In genomic region chr2:144268446-144269305, GRCm38 (mm10) we compare ENCODE assay signal across 8 mouse cellular contexts. TPM values are rescaled to one million over a fixed set of nuclear protein-coding genes. Genes with fewer than 3 reads are reported as not detected.
DNase-seq lines count a peak whose midpoint lies in the region; ATAC-seq lines count a peak whose summit lies in the region.
"Had no signal": no experiment of that assay in that cellular context is flagged by ENCODE, and none has a peak within 500 bp of the region (broad histone marks: within the 10 kb centered on the region; RNA-seq: fewer than 3 reads in every experiment).

No protein-coding gene starts in this region.

- peaks cover 27% of the 10 kb centered on the region for H3K36me3 ChIP-seq in megakaryocyte, embryonic 14.5 days (replicated peaks; ENCODE audit: low read length)
- no peaks in the 10 kb centered on the region for H3K36me3 ChIP-seq in forebrain, embryonic 12.5 days (replicated peaks)
- H3K36me3 ChIP-seq in liver, embryonic 11.5 days (ENCODE audit: control insufficient read depth, insufficient read depth, low read length), result peaks cover 11% of the 10 kb centered on the region; the same call in 1 of the 2 replicates

- H3K27ac ChIP-seq in forebrain, embryonic 12.5 days, result no peak overlapping the region
- H3K27ac ChIP-seq in liver, embryonic 11.5 days (ENCODE audit: low read depth, low read length), result peak overlapping the region; percentile 93; the same call in 1 of the 2 replicates

- H3K4me2 ChIP-seq in forebrain, embryonic 12.5 days, result peak overlapping the region; percentile 60
- peak overlapping the region; percentile 89 for H3K4me2 ChIP-seq in liver, embryonic 11.5 days

- peaks cover 72% of the 10 kb centered on the region for H3K4me1 ChIP-seq in megakaryocyte, embryonic 14.5 days
- H3K4me1 ChIP-seq in forebrain, embryonic 12.5 days, result peaks cover 36% of the 10 kb centered on the region
- peaks cover 38% of the 10 kb centered on the region for H3K4me1 ChIP-seq in liver, embryonic 11.5 days (replicated peaks; ENCODE audit: control insufficient read depth, insufficient read depth, low read length)

- no peaks in the 10 kb centered on the region for H3K9me3 ChIP-seq in megakaryocyte, embryonic 14.5 days
- no peaks in the 10 kb centered on the region for H3K9me3 ChIP-seq in forebrain, embryonic 12.5 days
- H3K9me3 ChIP-seq in liver, embryonic 11.5 days (ENCODE audit: control insufficient read depth, low read length), result no peaks in the 10 kb centered on the region

- 5% methylated on average over 6 of the region's 6 CpGs for WGBS in forebrain, embryonic 12.5 days
- WGBS in liver, embryonic 11.5 days, result 3% methylated on average over 6 of the region's 6 CpGs

- H3K9ac ChIP-seq in forebrain, embryonic 12.5 days, result peak overlapping the region; percentile 98
- peak overlapping the region; percentile 87 for H3K9ac ChIP-seq in liver, embryonic 11.5 days (ENCODE audit: low read depth, low read length)

- DNase-seq in liver, embryonic 11.5 days (ENCODE audit: low spot score), result no peak
- no peak for DNase-seq in right cerebral cortex, postnatal 10 days (ENCODE audit: low spot score in 2 of 2)
- DNase-seq in layer of hippocampus, postnatal 14 days (ENCODE audit: low spot score in 2 of 2), result no peak
- DNase-seq in thymus, adult 18-20 months, result no peak
- DNase-seq: kidney, adult 18-20 months had no signal

- peak overlapping the region; percentile 99 for H3K4me3 ChIP-seq in megakaryocyte, embryonic 14.5 days (replicated peaks)
- peak overlapping the region; percentile 88 for H3K4me3 ChIP-seq in forebrain, embryonic 12.5 days (replicated peaks)
- peak overlapping the region; percentile 72 for H3K4me3 ChIP-seq in liver, embryonic 11.5 days (ENCODE audit: low read depth, low read length)

- no peaks in the 10 kb centered on the region for H3K27me3 ChIP-seq in megakaryocyte, embryonic 14.5 days (replicated peaks)
- no peaks in the 10 kb centered on the region for H3K27me3 ChIP-seq in forebrain, embryonic 12.5 days
- no peaks in the 10 kb centered on the region for H3K27me3 ChIP-seq in liver, embryonic 11.5 days (replicated peaks; ENCODE audit: control insufficient read depth, insufficient read depth, low read length)

- ATAC-seq in megakaryocyte, adult 5-6 weeks (ENCODE audit: poor library complexity, severe bottlenecking), result no peak
- ATAC-seq in forebrain, embryonic 12.5 days (ENCODE audit: low FRiP score), result no peak
- ATAC-seq in liver, embryonic 11.5 days (replicated peaks; ENCODE audit: low FRiP score), result no peak

RNA-seq across cellular contexts. Expression of gene Mgme1, which starts 1.8 kb away (rescaled TPM):
- 1.2 TPM in 1 of 2 replicates, not detected in the other for polyA plus RNA-seq in megakaryocyte, embryonic 14.5 days (2012; ENCODE audit: insufficient read depth, low replicate concordance)
- total RNA-seq in megakaryocyte, adult 5-6 weeks (2015), result 6.8 and 9.4 TPM in 2 replicates
- 12.8 and 13.2 TPM in 2 replicates for total RNA-seq in megakaryocyte, adult 5-6 weeks (2017)
- 17.5 and 17.9 TPM in 2 replicates for polyA plus RNA-seq in forebrain, embryonic 12.5 days (2016; fragmentation: Nextera tagmentation; extraction: Ambion mirVana)
- polyA plus RNA-seq in liver, embryonic 11.5 days (2014; fragmentation: Nextera tagmentation; extraction: Ambion mirVana), result 26.0 and 26.6 TPM in 2 replicates
- 1 to 10 TPM; 3.4 to 4.4 TPM for total RNA-seq in layer of hippocampus, postnatal 14 days (2021)

RNA-seq across cellular contexts. Expression of gene Snx5, which starts 2.0 kb away (rescaled TPM):
- polyA plus RNA-seq in megakaryocyte, embryonic 14.5 days (2012; ENCODE audit: insufficient read depth, low replicate concordance), result 2.7 and 34.2 TPM in 2 replicates
- total RNA-seq in megakaryocyte, adult 5-6 weeks (2015), result 145 and 164 TPM in 2 replicates
- 178 and 195 TPM in 2 replicates for total RNA-seq in megakaryocyte, adult 5-6 weeks (2017)
- polyA plus RNA-seq in forebrain, embryonic 12.5 days (2016; fragmentation: Nextera tagmentation; extraction: Ambion mirVana), result 93.7 and 98.9 TPM in 2 replicates
- polyA plus RNA-seq in liver, embryonic 11.5 days (2014; fragmentation: Nextera tagmentation; extraction: Ambion mirVana), result 168 and 171 TPM in 2 replicates
- total RNA-seq in layer of hippocampus, postnatal 14 days (2021), result 10 to 100 TPM; 65.8 to 66.5 TPM
